Mouse (Mus musculus): ENCODE measurements around the gene Fam173b.

- TF ChIP-seq CTCF (IDR thresholded peaks at IDR 0.05; ENCODE audit: low read depth) (no peak), EP300 (IDR thresholded peaks at IDR 0.05; ENCODE audit: low read depth) (no peak)
These were observed 33.1 kb upstream of the Fam173b start for GRCm38 (mm10) chr15:31568581-31568996.
